Mouse (Mus musculus) erythroblast, embryonic 14.5 days (primary cell): ENCODE measurements around the gene Arhgap5. TPM values are rescaled to one million over a fixed set of nuclear protein-coding genes. Genes with fewer than 3 reads are reported as not detected.

ENCODE experiments used
- H3K27me3 ChIP-seq: 2 replicates; pipeline ENCODE4 v1.6.1; 2012; ENCODE audit warnings: inconsistent platforms; ENCODE audit not compliant: control insufficient read depth
- H3K36me3 ChIP-seq: 2 replicates; pipeline ENCODE4 v1.6.1; 2012; ENCODE audit warnings: mild to moderate bottlenecking, inconsistent platforms; ENCODE audit not compliant: control insufficient read depth
- H3K4me1 ChIP-seq: 2 replicates; pipeline ENCODE4 v1.6.1; 2012; ENCODE audit warnings: inconsistent platforms; ENCODE audit not compliant: control insufficient read depth
- H3K4me3 ChIP-seq: replicated peaks from 2 replicates; pipeline ENCODE3; 2012; ENCODE audit warnings: moderate library complexity, mild to moderate bottlenecking, inconsistent platforms
- H3K9me3 ChIP-seq: 2 replicates; pipeline ENCODE4 v1.6.1; 2012; ENCODE audit warnings: low read length, inconsistent platforms, mixed read lengths; ENCODE audit not compliant: control insufficient read depth
- GATA1 ChIP-seq: IDR thresholded peaks from 2 replicates; pipeline ENCODE4 v1.6.1; 2012; ENCODE audit warnings: low read length, inconsistent platforms, mixed read lengths
- TAL1 ChIP-seq: IDR thresholded peaks from 3 replicates; pipeline ENCODE4 v1.6.1; 2012; ENCODE audit warnings: low read length, inconsistent platforms, mixed read lengths
- polyA plus RNA-seq: library from polyadenylated mRNA; stranded (reverse); fragments of >175 nt; gene quantifications from 2 replicates; pipeline ENCODE4 v1.2.3, GENCODE M21; 2012

Arhgap5 gene
- polyA plus RNA-seq, 1 experiment = 0.01 TPM

DNA sequence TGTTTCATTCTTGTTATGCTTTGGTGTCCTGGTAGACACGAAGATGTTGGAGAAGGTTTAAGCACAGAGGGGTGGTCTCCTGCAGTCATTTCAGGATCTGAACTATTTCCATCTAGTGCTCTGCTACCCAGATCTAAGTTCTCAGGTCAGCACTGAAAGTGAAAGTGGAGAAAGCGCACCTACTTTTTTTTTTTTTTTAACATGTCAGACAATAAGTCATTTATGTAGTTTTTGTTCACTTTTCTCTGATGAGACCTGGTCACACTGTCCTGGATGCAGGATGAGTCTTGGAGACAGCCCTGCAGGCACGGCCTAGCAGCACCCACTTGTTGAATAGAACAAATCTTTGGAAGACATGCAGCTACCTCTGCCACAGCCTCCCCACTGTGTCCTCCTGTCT is 111.9 kb downstream of the Arhgap5 start:
- H3K4me1 ChIP-seq = no peaks in the 10 kb centered on the region
- H3K9me3 ChIP-seq = no peaks in the 10 kb centered on the region
- TF ChIP-seq TAL1 (no peak), GATA1 (no peak)
- H3K4me3 ChIP-seq = no peak overlapping the region
- no peaks in the 10 kb centered on the region for H3K27me3 ChIP-seq
- H3K36me3 ChIP-seq = no peaks in the 10 kb centered on the region

GRCm38 (mm10) chr12:52618418-52619040 is 114.8 kb downstream of the Arhgap5 start:
- H3K27me3 ChIP-seq = no peaks in the 10 kb centered on the region
- H3K4me1 ChIP-seq = no peaks in the 10 kb centered on the region
- TF ChIP-seq TAL1 = no peak
- no peak for TF ChIP-seq GATA1
- no peak overlapping the region for H3K4me3 ChIP-seq
- no peaks in the 10 kb centered on the region for H3K9me3 ChIP-seq
- no peaks in the 10 kb centered on the region for H3K36me3 ChIP-seq

GRCm38 (mm10) chr12:52619644-52620043 is 115.9 kb downstream of the Arhgap5 start:
- Histone ChIP-seq H3K27me3 (no peaks in the 10 kb centered on the region), H3K4me3 (no peak overlapping the region), H3K9me3 (no peaks in the 10 kb centered on the region), H3K4me1 (no peaks in the 10 kb centered on the region), H3K36me3 (no peaks in the 10 kb centered on the region)
- TF ChIP-seq TAL1 (no peak), GATA1 (no peak)

Other genes starting within 250 kb of the Arhgap5 start
- not detected in 2 replicates for gene Akap6, start 195.4 kb downstream of the Arhgap5 start, polyA plus RNA-seq